Mouse (Mus musculus) hindbrain, embryonic 11.5 days (tissue): ENCODE results near the gene Rpn2. TPM values are rescaled to one million over a fixed set of nuclear protein-coding genes. Genes with fewer than 3 reads are reported as not detected.

Experiments
- ATAC-seq: fragments of 200-750 bp; cut with Nextera tagmentation; 2 replicates; pipeline ENCODE4 v1.8.0; 2017; ENCODE audit warnings: mild to moderate bottlenecking, moderate TSS enrichment, moderate library complexity; ENCODE audit not compliant: low FRiP score
- DNase-seq: peaks from one replicate; pipeline ENCODE4 v3.0.0-alpha.2; 2015; ENCODE audit warnings: low spot score
- H3K27ac ChIP-seq: fragments of 300-500 bp; sonication (generic); 2 replicates; pipeline ENCODE4 v1.5.1; 2014; ENCODE audit warnings: mild to moderate bottlenecking, low read depth, low read length
- H3K27me3 ChIP-seq: fragments of 300-500 bp; sonication (generic); 2 replicates; pipeline ENCODE4 v1.6.1; 2014; ENCODE audit warnings: mild to moderate bottlenecking, low read length, moderate library complexity, mixed read lengths; ENCODE audit not compliant: control insufficient read depth, insufficient read depth
- H3K36me3 ChIP-seq: fragments of 300-500 bp; sonication (generic); 2 replicates; pipeline ENCODE4 v1.6.1; 2014; ENCODE audit warnings: mild to moderate bottlenecking, low read length, moderate library complexity, mixed read lengths; ENCODE audit not compliant: control insufficient read depth, insufficient read depth
- H3K4me1 ChIP-seq: fragments of 300-500 bp; sonication (generic); replicated peaks from 2 replicates; pipeline ENCODE4 v1.6.1; 2014; ENCODE audit warnings: low read length, mixed read lengths; ENCODE audit not compliant: control insufficient read depth, insufficient read depth
- H3K4me2 ChIP-seq: fragments of 300-500 bp; sonication (generic); replicated peaks from 2 replicates; pipeline ENCODE4 v1.6.1; 2014; ENCODE audit warnings: mild to moderate bottlenecking, low read depth, low read length
- H3K4me3 ChIP-seq: fragments of 300-500 bp; sonication (generic); 2 replicates; pipeline ENCODE4 v1.5.1; 2014; ENCODE audit warnings: low read depth, low read length
- H3K9ac ChIP-seq: fragments of 300-500 bp; sonication (generic); 2 replicates; pipeline ENCODE4 v1.6.1; 2014; ENCODE audit warnings: low read depth, low read length
- H3K9me3 ChIP-seq: fragments of 300-500 bp; sonication (generic); 2 replicates; pipeline ENCODE4 v1.6.1; 2016; ENCODE audit warnings: low read length; ENCODE audit not compliant: control insufficient read depth
- WGBS: fragments of 180-500 bp; shearing (Covaris S2); extraction: QIAGEN DNeasy Blood & Tissue Kit; methylation state at CpG from one replicate; pipeline ENCODE4 v1.1.7; 2014; 5-methylcytosine and 5-hydroxymethylcytosine counted together
- polyA plus RNA-seq: library from polyadenylated mRNA; unstranded; fragments of >200 nt; fragmentation: Nextera tagmentation; extraction: Ambion mirVana; gene quantifications from 2 replicates; pipeline ENCODE4 v1.2.1, GENCODE M21; 2014

The Rpn2 gene
- polyA plus RNA-seq, 1 experiment from 2014 or later, result 227 TPM

DNA sequence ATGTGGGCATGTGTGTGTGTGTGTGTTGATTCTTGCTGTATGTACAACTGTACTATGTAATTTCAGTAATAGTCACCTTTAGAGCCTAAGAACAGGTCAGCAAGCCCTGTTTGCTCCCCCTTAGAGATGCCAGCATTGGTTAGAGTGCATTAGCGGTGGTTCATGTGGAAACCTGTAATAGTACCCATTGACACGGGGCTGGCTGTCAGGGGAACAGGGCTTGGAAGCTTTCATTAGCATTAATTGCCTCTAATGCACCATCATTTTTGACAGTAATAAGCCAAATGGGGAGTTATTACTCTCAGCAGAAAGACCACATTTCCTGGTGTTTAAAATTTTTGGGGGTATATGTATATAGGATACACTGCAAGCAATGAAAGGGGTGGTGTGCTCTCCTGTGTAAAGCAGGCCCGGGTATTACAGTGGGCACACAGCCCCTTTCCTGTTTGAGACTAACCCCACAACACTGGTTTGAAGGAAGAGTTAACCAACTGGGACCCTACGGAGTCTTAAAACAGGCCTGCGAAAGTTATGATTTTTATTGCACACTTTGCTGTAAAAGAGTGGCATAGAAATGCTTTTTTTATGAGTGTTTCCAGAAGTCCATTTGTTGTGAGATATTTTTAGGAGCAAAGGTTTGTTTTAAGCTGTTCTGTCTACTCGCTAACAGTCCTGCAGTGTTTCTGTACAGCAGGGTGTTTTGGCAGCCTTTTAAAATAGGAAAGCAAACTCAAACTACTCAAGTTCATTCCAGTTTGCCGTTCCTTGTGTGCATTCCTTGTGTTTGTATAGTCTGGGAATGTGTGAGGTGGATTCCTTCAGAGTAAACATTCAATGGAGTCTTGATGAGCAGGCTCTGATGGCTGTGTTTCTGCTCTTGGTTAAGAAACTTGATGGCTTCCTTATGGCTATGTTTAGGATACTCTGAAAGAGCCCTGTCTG is 27.5 kb downstream of the Rpn2 start:
- no peak for ATAC-seq
- no peaks in the 10 kb centered on the region for H3K27me3 ChIP-seq
- peaks cover 9% of the 10 kb centered on the region; the same call in 1 of the 2 replicates for H3K36me3 ChIP-seq
- no peak overlapping the region for H3K4me3 ChIP-seq
- H3K4me2 ChIP-seq, result no peak overlapping the region
- no peaks in the 10 kb centered on the region for H3K9me3 ChIP-seq
- H3K4me1 ChIP-seq, result no peaks in the 10 kb centered on the region
- no peak for DNase-seq
- no peak overlapping the region for H3K9ac ChIP-seq
- WGBS, result 88% methylated on average over 7 of the region's 7 CpGs
- no peak overlapping the region for H3K27ac ChIP-seq

DNA sequence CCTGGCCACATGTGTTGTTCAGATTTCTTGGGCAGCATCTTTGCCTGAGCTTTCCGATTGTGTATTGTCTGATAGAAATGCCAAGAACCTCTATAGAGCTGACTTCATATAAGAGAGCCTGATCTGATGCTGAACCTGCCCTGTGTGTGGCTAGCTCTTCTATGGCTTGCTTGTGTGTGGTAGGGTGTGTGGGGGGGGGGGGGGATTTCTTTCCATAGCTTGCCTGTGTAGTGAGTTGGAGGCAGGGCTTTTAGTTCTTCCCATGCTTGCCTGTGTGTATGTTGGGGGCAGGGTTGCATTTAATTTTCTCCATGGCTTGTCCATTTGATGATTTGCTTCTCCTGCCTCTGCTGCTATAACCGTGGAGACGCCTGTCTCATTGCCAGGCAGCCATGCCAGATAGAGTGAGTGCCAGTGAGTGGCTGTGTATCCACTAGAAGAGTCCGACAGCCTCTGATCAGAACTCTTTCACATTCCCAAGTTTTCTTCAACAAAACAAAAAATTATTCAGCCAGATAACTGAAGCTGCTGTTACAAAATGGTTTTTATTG is 29.0 kb downstream of the Rpn2 start:
- no peak for ATAC-seq
- Histone ChIP-seq H3K9ac (no peak overlapping the region), H3K27me3 (no peaks in the 10 kb centered on the region), H3K9me3 (no peaks in the 10 kb centered on the region), H3K4me3 (no peak overlapping the region), H3K4me2 (no peak overlapping the region), H3K4me1 (no peaks in the 10 kb centered on the region), H3K27ac (no peak overlapping the region), H3K36me3 (peaks cover 11% of the 10 kb centered on the region; the same call in 1 of the 2 replicates)
- 98% methylated on average over 4 of the region's 4 CpGs for WGBS
- DNase-seq, result no peak

DNA sequence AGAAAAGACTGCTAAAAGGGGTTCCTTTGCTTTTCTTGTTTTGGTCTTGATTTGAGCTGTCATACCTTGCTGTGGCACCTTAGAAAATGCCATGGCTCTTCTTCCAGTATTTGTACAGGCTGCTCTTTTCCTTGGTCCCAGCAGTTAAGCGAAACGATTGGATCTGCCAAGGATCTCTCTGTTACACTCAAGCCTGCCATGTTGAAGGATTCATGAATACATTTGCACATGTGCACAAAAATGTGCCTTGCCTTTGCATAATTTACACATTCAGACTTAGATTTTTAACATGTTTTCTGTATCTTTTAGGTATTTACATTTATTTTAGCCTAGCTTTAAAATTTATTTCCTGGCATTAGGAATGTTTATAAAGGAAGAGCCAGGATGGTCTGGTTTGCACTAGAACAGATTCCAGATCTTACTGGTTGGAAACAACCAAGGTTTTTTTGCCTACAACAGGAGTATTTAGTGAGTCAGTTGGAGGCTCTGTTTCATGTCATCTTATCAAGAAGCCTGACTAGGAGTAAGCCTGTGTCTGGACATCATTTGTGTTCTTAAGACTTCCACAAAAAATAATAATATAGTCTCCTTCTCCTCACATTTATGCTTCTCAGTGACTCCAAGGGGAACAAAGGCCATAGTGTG is 29.6 kb downstream of the Rpn2 start:
- no peak for DNase-seq
- H3K4me3 ChIP-seq, result no peak overlapping the region
- no peaks in the 10 kb centered on the region for H3K27me3 ChIP-seq
- no peak overlapping the region for H3K27ac ChIP-seq
- H3K36me3 ChIP-seq, result peaks cover 8% of the 10 kb centered on the region; the same call in 1 of the 2 replicates
- no peak overlapping the region for H3K4me2 ChIP-seq
- no peak for ATAC-seq
- H3K9ac ChIP-seq, result no peak overlapping the region
- H3K4me1 ChIP-seq, result no peaks in the 10 kb centered on the region
- WGBS, result 93% methylated on average over 2 of the region's 2 CpGs
- no peaks in the 10 kb centered on the region for H3K9me3 ChIP-seq

DNA sequence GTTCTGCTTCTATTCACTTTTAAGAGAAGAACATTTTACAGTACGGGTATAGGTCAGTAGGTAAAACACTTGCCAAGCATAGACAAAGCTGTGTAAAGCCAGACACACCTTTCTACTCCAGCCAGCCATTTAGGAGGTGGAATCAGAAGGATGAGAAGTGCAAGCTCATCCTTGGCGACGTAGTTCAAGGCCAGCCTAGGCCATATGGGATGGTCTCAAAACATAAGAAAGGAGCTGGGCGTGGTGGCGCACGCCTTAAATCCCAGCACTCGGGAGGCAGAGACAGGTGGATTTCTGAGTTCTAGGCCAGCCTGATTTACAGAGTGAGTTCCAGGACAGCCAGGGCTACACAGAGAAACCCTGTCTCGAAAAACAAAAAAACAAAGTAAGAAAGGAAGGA is 30.8 kb downstream of the Rpn2 start:
- H3K27me3 ChIP-seq, result no peaks in the 10 kb centered on the region
- 98% methylated on average over 8 of the region's 8 CpGs for whole genome bisulfite sequencing

DNA sequence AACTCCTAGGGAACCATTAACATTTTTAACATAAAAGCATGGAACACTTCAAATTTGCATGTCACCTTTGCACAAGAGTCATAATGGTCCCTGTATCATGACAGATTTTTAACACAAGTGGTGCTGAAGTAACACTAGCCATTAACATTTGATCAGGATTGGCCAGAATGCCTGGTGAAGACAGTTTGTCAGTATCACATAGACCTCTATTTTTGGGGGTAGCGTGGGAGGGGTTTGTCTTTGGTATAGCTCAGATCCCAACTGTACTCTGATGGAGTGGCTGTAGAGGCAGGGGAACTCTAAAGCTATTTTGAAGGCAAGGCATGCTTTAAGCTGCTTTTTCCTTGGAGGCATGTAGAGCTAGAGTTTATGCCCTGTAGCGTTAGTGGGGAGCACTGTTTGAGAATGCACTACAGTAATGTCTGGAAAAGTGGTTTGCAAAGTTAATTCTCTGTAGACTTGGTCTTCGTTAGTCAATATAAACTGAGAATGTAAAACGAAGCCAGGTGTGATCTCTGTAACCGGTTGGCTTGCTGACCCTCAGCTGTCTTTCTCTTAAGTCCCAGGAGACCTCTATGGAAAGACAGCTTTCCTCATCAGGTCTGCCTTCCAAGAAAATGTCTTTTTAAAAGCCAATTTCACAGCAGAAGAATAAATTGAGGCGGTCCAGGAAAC is 32.3 kb downstream of the Rpn2 start:
- H3K27ac ChIP-seq, result no peak overlapping the region
- no peaks in the 10 kb centered on the region for H3K9me3 ChIP-seq
- no peak overlapping the region for H3K4me2 ChIP-seq
- no peak overlapping the region for H3K4me3 ChIP-seq
- 88% methylated on average over 6 of the region's 6 CpGs for WGBS
- H3K4me1 ChIP-seq, result no peaks in the 10 kb centered on the region
- H3K9ac ChIP-seq, result no peak overlapping the region
- ATAC-seq (no peak), DNase-seq (no peak)
- peaks cover 13% of the 10 kb centered on the region; the same call in 1 of the 2 replicates for H3K36me3 ChIP-seq
- no peaks in the 10 kb centered on the region for H3K27me3 ChIP-seq

More for the DNA sequence above, 30.8 kb downstream of the Rpn2 start:
- ATAC-seq, result no peak
- peaks cover 8% of the 10 kb centered on the region; the same call in 1 of the 2 replicates for H3K36me3 ChIP-seq
- H3K4me2 ChIP-seq, result no peak overlapping the region
- no peak overlapping the region for H3K9ac ChIP-seq
- no peaks in the 10 kb centered on the region for H3K4me1 ChIP-seq
- no peaks in the 10 kb centered on the region for H3K9me3 ChIP-seq
- no peak for DNase-seq
- H3K4me3 ChIP-seq, result no peak overlapping the region
- H3K27ac ChIP-seq, result no peak overlapping the region

DNA sequence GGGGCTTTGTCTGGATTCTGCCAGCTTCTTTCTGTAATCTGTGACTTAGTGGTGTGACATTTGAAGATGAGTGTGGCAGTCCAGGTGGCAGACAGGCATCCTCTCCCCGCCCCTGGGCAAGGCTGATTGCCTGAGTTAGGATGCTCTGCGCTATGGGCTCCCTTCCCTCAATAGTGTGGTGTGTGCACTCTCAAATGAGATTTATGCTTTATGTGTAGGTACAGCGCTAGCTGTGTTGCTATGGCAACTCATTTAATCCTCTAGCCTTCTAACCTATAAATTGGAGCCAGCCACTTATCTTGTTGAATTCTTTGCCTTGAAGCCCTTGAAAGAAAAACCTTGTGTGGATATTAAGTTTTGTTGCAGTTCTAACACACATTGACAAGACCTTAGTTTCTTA is 34.9 kb downstream of the Rpn2 start:
- ATAC-seq, result no peak
- H3K27me3 ChIP-seq, result no peaks in the 10 kb centered on the region
- H3K4me3 ChIP-seq, result no peak overlapping the region
- no peaks in the 10 kb centered on the region for H3K9me3 ChIP-seq
- no peak for DNase-seq
- H3K9ac ChIP-seq, result no peak overlapping the region
- H3K4me2 ChIP-seq, result no peak overlapping the region
- WGBS, result 95% methylated on average over 3 of the region's 3 CpGs
- H3K36me3 ChIP-seq, result peaks cover 26% of the 10 kb centered on the region
- no peak overlapping the region for H3K27ac ChIP-seq
- no peaks in the 10 kb centered on the region for H3K4me1 ChIP-seq

DNA sequence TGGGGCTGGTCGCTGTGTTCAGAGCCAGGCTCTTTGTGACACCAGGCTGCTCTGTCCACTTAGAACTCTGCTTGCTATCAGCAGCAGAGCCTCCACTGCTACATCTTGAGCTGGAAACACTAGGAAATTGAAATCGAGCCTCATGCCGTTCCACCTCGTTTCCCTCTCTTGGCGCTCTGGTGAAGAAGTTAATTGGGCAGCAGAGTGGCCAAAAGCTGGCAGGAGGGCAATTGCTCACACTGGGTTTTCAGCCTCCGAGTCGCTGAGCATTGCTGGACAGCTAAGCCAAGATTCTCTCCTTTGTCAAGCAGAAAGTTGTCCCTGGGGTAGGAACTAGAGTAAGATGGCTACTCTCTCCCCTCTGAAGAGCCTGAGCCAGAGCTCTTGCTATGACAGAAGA is 35.5 kb downstream of the Rpn2 start:
- no peak for DNase-seq
- H3K9me3 ChIP-seq, result no peaks in the 10 kb centered on the region
- no peak for ATAC-seq
- H3K27ac ChIP-seq, result no peak overlapping the region
- no peak overlapping the region for H3K4me3 ChIP-seq
- peaks cover 26% of the 10 kb centered on the region for H3K36me3 ChIP-seq
- no peaks in the 10 kb centered on the region for H3K4me1 ChIP-seq
- no peak overlapping the region for H3K9ac ChIP-seq
- no peak overlapping the region for H3K4me2 ChIP-seq
- 81% methylated on average over 7 of the region's 7 CpGs for WGBS
- H3K27me3 ChIP-seq, result no peaks in the 10 kb centered on the region

DNA sequence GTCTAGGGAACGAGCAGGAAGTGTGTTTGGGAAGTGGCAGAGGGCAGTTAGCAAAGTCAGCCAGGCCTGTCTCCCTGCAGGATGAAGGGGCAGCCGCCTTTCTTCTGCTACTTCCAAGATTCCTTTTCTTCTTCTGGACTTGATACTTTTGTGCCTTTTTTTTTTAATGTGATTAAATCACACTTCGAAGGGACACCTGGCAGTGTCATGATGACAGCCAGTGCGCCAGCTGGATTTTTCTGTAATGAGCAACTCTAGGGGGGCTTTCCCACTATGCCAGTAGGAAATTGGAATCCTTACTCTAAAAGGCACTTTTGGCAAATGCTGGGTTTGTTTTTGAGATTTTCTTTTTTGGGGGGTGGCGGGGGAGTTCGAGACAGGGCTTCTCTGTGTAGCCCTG is 36.7 kb downstream of the Rpn2 start:
- Histone ChIP-seq H3K9me3 (no peaks in the 10 kb centered on the region), H3K36me3 (peaks cover 28% of the 10 kb centered on the region), H3K4me2 (no peak overlapping the region), H3K9ac (no peak overlapping the region), H3K4me3 (no peak overlapping the region), H3K4me1 (no peaks in the 10 kb centered on the region), H3K27ac (no peak overlapping the region), H3K27me3 (no peaks in the 10 kb centered on the region)
- ATAC-seq, result no peak
- DNase-seq, result no peak
- 96% methylated on average over 6 of the region's 6 CpGs for WGBS
